Mouse (Mus musculus): ENCODE data around the gene Med27. TPM values are rescaled to one million over a fixed set of nuclear protein-coding genes. Genes with fewer than 3 reads are reported as not detected.

Med27 gene
- polyA plus RNA-seq, 1 experiment = 44.0 TPM

- no peak overlapping the region for H3K4me2 ChIP-seq (ENCODE audit: low read depth)
- H3ac ChIP-seq (ENCODE audit: control insufficient read depth, insufficient read length) = no peak overlapping the region
- no peaks in the 10 kb centered on the region for H3K79me2 ChIP-seq (ENCODE audit: control insufficient read depth, insufficient read depth)
- H3K4me3 ChIP-seq = no peak overlapping the region
- TF ChIP-seq USF1 (IDR thresholded peaks at IDR 0.05; ENCODE audit: low read depth) = no peak
- TF ChIP-seq MYOD1 (IDR thresholded peaks at IDR 0.05; ENCODE audit: control insufficient read depth in 1 of 3, insufficient read length in 2 of 3, low read depth in 2 of 3) = no peak
- no peak for TF ChIP-seq CEBPB (IDR thresholded peaks at IDR 0.05; ENCODE audit: insufficient read depth, poor library complexity, severe bottlenecking)
- no peak for TF ChIP-seq MYOG (IDR thresholded peaks at IDR 0.05; ENCODE audit: control insufficient read depth in 1 of 3, insufficient read depth in 1 of 3, insufficient read length in 2 of 3, low read depth in 2 of 3)
- H3K27me3 ChIP-seq (ENCODE audit: control insufficient read depth, insufficient read depth, insufficient read length) = no peaks in the 10 kb centered on the region
- H3K36me3 ChIP-seq (ENCODE audit: control insufficient read depth, insufficient read depth) = no peaks in the 10 kb centered on the region
These were observed 53.6 kb downstream of the Med27 start for GRCm38 (mm10) chr2:29400234-29400633.

GRCm38 (mm10) chr2:29400812-29401211 is 54.2 kb downstream of the Med27 start:
- no peaks in the 10 kb centered on the region for H3K79me2 ChIP-seq (ENCODE audit: control insufficient read depth, insufficient read depth)
- no peak overlapping the region for H3K4me3 ChIP-seq
- no peak for TF ChIP-seq CEBPB (IDR thresholded peaks at IDR 0.05; ENCODE audit: insufficient read depth, poor library complexity, severe bottlenecking)
- no peak for TF ChIP-seq POLR2AphosphoS2 (IDR thresholded peaks at IDR 0.05; ENCODE audit: insufficient read length, low read depth)
- TF ChIP-seq E2F4 (IDR thresholded peaks at IDR 0.05; ENCODE audit: insufficient read depth) = no peak
- no peak for TF ChIP-seq TCF12 (IDR thresholded peaks at IDR 0.05; ENCODE audit: insufficient read depth, poor library complexity, severe bottlenecking)
- TF ChIP-seq REST (IDR thresholded peaks at IDR 0.05; ENCODE audit: insufficient read depth, insufficient read length) = no peak
- no peak for TF ChIP-seq SRF (IDR thresholded peaks at IDR 0.05; ENCODE audit: control insufficient read depth, insufficient read length, low read depth)
- no peak for TF ChIP-seq TCF3 (IDR thresholded peaks at IDR 0.05; ENCODE audit: insufficient read length, low read depth)
- no peak for TF ChIP-seq USF1 (IDR thresholded peaks at IDR 0.05; ENCODE audit: low read depth)
- TF ChIP-seq MAX (IDR thresholded peaks at IDR 0.05; ENCODE audit: low read depth) = no peak
- no peak for TF ChIP-seq POLR2A (IDR thresholded peaks at IDR 0.05; ENCODE audit: insufficient read length, low read depth)
- no peaks in the 10 kb centered on the region for H3K36me3 ChIP-seq (ENCODE audit: control insufficient read depth, insufficient read depth)
- no peak overlapping the region for H3ac ChIP-seq (ENCODE audit: control insufficient read depth, insufficient read length)
- no peak overlapping the region for H3K4me2 ChIP-seq (ENCODE audit: low read depth)
- no peaks in the 10 kb centered on the region for H3K27me3 ChIP-seq (ENCODE audit: control insufficient read depth, insufficient read depth, insufficient read length)

DNA sequence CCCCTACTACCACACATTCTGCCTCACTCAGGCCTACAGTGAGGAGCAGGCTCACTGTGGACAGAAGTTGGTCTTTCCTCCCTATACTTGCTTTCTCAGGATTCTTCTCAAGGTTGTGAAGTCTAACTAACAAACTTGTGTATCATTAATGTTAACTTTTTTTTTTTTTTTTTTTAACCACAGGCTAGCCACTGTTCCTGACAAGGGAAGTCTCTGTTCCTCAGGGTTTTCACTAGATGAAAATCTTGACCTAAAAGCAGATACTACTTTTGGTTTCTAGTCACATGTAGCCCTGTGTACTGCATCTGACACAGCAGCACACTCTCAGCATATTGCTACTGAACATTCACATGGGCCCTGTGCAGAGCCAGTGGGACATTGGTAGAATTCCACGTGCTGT is 55.2 kb downstream of the Med27 start:
- H3K4me2 ChIP-seq (ENCODE audit: low read depth) = no peak overlapping the region
- H3ac ChIP-seq (ENCODE audit: control insufficient read depth, insufficient read length) = no peak overlapping the region
- no peaks in the 10 kb centered on the region for H3K79me2 ChIP-seq (ENCODE audit: control insufficient read depth, insufficient read depth)
- TF ChIP-seq POLR2AphosphoS2 (IDR thresholded peaks at IDR 0.05; ENCODE audit: insufficient read length, low read depth) (no peak), TCF3 (IDR thresholded peaks at IDR 0.05; ENCODE audit: insufficient read length, low read depth) (no peak), E2F4 (IDR thresholded peaks at IDR 0.05; ENCODE audit: insufficient read depth) (no peak), USF1 (IDR thresholded peaks at IDR 0.05; ENCODE audit: low read depth) (no peak), MAX (IDR thresholded peaks at IDR 0.05; ENCODE audit: low read depth) (no peak), MYOD1 (IDR thresholded peaks at IDR 0.05; ENCODE audit: control insufficient read depth in 1 of 3, insufficient read length in 2 of 3, low read depth in 2 of 3) (no peak), MYOG (IDR thresholded peaks at IDR 0.05; ENCODE audit: control insufficient read depth in 1 of 3, insufficient read depth in 1 of 3, insufficient read length in 2 of 3, low read depth in 2 of 3) (no peak), REST (IDR thresholded peaks at IDR 0.05; ENCODE audit: insufficient read depth, insufficient read length) (no peak)
- no peaks in the 10 kb centered on the region for H3K27me3 ChIP-seq (ENCODE audit: control insufficient read depth, insufficient read depth, insufficient read length)
- no peaks in the 10 kb centered on the region for H3K36me3 ChIP-seq (ENCODE audit: control insufficient read depth, insufficient read depth)
- no peak overlapping the region for H3K4me3 ChIP-seq

DNA sequence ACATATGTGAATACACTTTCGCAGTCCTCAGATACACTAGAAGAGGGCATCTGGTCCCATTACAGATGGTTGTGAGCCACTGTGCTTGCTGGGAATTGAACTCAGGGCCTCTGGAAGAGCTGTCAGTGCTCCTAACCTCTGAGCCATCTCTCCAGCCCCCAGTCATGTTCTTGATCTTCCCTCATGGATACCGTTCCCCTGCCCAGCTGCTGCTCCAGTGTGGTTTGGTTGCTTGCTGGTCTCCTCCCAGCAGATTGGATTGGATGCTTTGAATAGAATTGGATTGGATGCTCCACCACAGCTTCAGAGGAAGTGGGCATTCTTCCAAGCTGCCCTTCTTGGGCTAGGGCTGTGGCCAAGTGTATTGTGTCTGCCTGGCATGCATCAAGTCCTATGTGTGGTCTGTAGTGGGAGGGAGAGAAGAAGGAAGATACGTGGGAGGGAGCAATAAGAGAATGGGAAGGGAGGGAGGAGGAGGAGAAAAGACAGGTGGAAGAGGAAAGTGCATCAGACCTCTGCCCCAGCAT is 56.0 kb downstream of the Med27 start:
- H3K4me3 ChIP-seq = no peak overlapping the region
- H3ac ChIP-seq (ENCODE audit: control insufficient read depth, insufficient read length) = no peak overlapping the region
- no peaks in the 10 kb centered on the region for H3K27me3 ChIP-seq (ENCODE audit: control insufficient read depth, insufficient read depth, insufficient read length)
- no peaks in the 10 kb centered on the region for H3K36me3 ChIP-seq (ENCODE audit: control insufficient read depth, insufficient read depth)
- no peaks in the 10 kb centered on the region for H3K79me2 ChIP-seq (ENCODE audit: control insufficient read depth, insufficient read depth)
- H3K4me2 ChIP-seq (ENCODE audit: low read depth) = no peak overlapping the region
- TF ChIP-seq TCF12 (IDR thresholded peaks at IDR 0.05; ENCODE audit: insufficient read depth, poor library complexity, severe bottlenecking) (no peak), MYOD1 (IDR thresholded peaks at IDR 0.05; ENCODE audit: control insufficient read depth in 1 of 3, insufficient read length in 2 of 3, low read depth in 2 of 3) (peak in 2 of 3 experiments; percentile 51 to 62), MYOG (IDR thresholded peaks at IDR 0.05; ENCODE audit: control insufficient read depth in 1 of 3, insufficient read depth in 1 of 3, insufficient read length in 2 of 3, low read depth in 2 of 3) (peak in 2 of 3 experiments; percentile 23 to 52)

- Histone ChIP-seq H3K27me3 (ENCODE audit: control insufficient read depth, insufficient read depth, insufficient read length) (no peaks in the 10 kb centered on the region), H3K4me2 (ENCODE audit: low read depth) (no peak overlapping the region), H3K36me3 (ENCODE audit: control insufficient read depth, insufficient read depth) (no peaks in the 10 kb centered on the region), H3K4me3 (no peak overlapping the region), H3ac (ENCODE audit: control insufficient read depth, insufficient read length) (no peak overlapping the region), H3K79me2 (ENCODE audit: control insufficient read depth, insufficient read depth) (no peaks in the 10 kb centered on the region)
- TF ChIP-seq USF1 (IDR thresholded peaks at IDR 0.05; ENCODE audit: low read depth) (no peak), E2F4 (IDR thresholded peaks at IDR 0.05; ENCODE audit: insufficient read depth) (no peak), TCF3 (IDR thresholded peaks at IDR 0.05; ENCODE audit: insufficient read length, low read depth) (no peak), POLR2A (IDR thresholded peaks at IDR 0.05; ENCODE audit: insufficient read length, low read depth) (no peak), CEBPB (IDR thresholded peaks at IDR 0.05; ENCODE audit: insufficient read depth, poor library complexity, severe bottlenecking) (no peak), REST (IDR thresholded peaks at IDR 0.05; ENCODE audit: insufficient read depth, insufficient read length) (no peak), TCF12 (IDR thresholded peaks at IDR 0.05; ENCODE audit: insufficient read depth, poor library complexity, severe bottlenecking) (no peak)
These were observed 57.3 kb downstream of the Med27 start for GRCm38 (mm10) chr2:29403799-29404530.

All from myocyte (in vitro differentiated cells).